Mouse (Mus musculus): ENCODE measurements at regions not wholly inside any gene's neighbourhood (a gene's known extent, or its start where the extent isn't known, plus 50 kb on each side); places are given as distances from the start of the nearest gene placed in this dataset.

DNA sequence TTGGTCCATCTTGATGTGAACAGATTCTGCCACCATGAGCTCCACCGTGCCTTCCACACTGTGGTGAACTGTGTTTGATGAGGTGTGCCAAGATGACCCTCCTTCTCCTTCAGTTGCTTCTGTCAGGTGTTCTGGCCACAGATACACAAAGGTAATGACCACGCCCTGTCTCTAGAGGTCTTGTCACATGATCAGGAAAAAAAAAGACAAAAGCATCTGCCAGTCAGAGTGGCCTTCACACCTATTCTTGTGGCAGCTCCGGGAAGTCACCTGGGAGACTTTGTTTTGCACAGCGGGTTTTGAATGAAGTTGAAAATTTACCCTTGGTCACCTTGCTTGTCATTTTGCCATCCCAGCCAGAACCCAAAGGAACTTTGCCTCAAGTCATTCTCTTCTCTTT is 242.5 kb upstream of the 4931429L15Rik start:
- TF ChIP-seq POLR2A (IDR thresholded peaks at IDR 0.05; ENCODE audit: insufficient read length, low read depth) (no peak), MYOG (IDR thresholded peaks at IDR 0.05; ENCODE audit: control insufficient read depth in 1 of 3, insufficient read depth in 1 of 3, insufficient read length in 2 of 3, low read depth in 2 of 3) (no peak), POLR2AphosphoS2 (IDR thresholded peaks at IDR 0.05; ENCODE audit: insufficient read length, low read depth) (no peak), E2F4 (IDR thresholded peaks at IDR 0.05; ENCODE audit: insufficient read depth) (no peak)
